Mouse (Mus musculus): Measurements from ENCODE around the gene Adam25.

DNA sequence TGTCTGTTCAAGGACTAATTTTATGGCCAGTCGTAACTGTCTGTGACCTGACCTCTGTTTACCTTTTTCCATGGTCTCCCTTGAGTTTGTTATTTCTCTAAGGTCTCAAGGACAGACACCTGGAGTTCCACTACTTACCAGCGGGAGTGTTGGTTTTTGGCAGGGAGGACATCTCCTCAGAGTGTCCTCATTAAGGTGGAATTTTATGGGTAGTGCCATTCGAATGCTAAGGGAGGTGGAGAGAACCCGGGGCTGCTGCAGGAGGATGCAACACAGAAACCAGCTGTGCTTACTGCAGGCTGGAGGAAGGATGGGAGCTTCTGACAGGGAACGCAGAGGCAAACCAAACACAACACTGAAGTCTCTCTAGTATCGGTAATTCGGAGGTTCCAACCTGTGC, 36.0 kb upstream of the Adam25 start:
- TF ChIP-seq CTCF (IDR thresholded peaks at IDR 0.05; ENCODE audit: low read depth, low read length) (no peak), POLR2A (IDR thresholded peaks at IDR 0.05; ENCODE audit: extremely low read depth, insufficient read depth, low read length) (no peak)
